Mouse (Mus musculus): ENCODE results near the gene Trio.

GRCm38 (mm10) chr15:27851312-27851711 is 174.3 kb downstream of the Trio start:
- no peak for TF ChIP-seq CTCF (IDR thresholded peaks at IDR 0.05; ENCODE audit: insufficient read depth, low read length)
- TF ChIP-seq POLR2A (IDR thresholded peaks at IDR 0.05; ENCODE audit: borderline replicate concordance, extremely low read depth, low read depth, low read length), result no peak
